Mouse (Mus musculus) forebrain, embryonic 12.5 days (tissue): ENCODE results near the gene Gm20388. TPM values are rescaled to one million over a fixed set of nuclear protein-coding genes. Genes with fewer than 3 reads are reported as not detected.
A peak's percentile ranks its signal among the peaks of the same experiment; 100 is the strongest.

Source experiments
- ATAC-seq: fragments of 200-750 bp; cut with Nextera tagmentation; 2 replicates; pipeline ENCODE4 v1.8.0; 2017; ENCODE audit warnings: moderate TSS enrichment; ENCODE audit not compliant: low FRiP score
- H3K27ac ChIP-seq: fragments of 300-500 bp; sonication (generic); 2 replicates; pipeline ENCODE4 v1.5.1; 2016; ENCODE audit warnings: mild to moderate bottlenecking
- H3K27me3 ChIP-seq: fragments of 300-500 bp; sonication (generic); 2 replicates; pipeline ENCODE4 v1.6.1; 2016; ENCODE audit warnings: mild to moderate bottlenecking
- H3K36me3 ChIP-seq: fragments of 300-500 bp; sonication (generic); replicated peaks from 2 replicates; pipeline ENCODE4 v1.6.1; 2016; ENCODE audit warnings: mild to moderate bottlenecking
- H3K4me1 ChIP-seq: fragments of 300-500 bp; sonication (generic); 2 replicates; pipeline ENCODE4 v1.6.1; 2016
- H3K4me2 ChIP-seq: fragments of 300-500 bp; sonication (generic); 2 replicates; pipeline ENCODE4 v1.6.1; 2016; ENCODE audit warnings: mild to moderate bottlenecking, moderate library complexity
- H3K4me3 ChIP-seq: fragments of 300-500 bp; sonication (generic); replicated peaks from 2 replicates; pipeline ENCODE4 v1.5.1; 2016; ENCODE audit warnings: mild to moderate bottlenecking
- H3K9ac ChIP-seq: fragments of 300-500 bp; sonication (generic); 2 replicates; pipeline ENCODE4 v1.6.1; 2016; ENCODE audit warnings: mild to moderate bottlenecking
- H3K9me3 ChIP-seq: fragments of 300-500 bp; sonication (generic); 2 replicates; pipeline ENCODE4 v1.6.1; 2016
- WGBS: fragments of 180-500 bp; shearing (Covaris S2); methylation state at CpG from one replicate; pipeline ENCODE4 v1.1.7; 2016; 5-methylcytosine and 5-hydroxymethylcytosine counted together
- polyA plus RNA-seq: library from polyadenylated mRNA; unstranded; fragments of >200 nt; fragmentation: Nextera tagmentation; extraction: Ambion mirVana; gene quantifications from 2 replicates; pipeline ENCODE4 v1.2.1, GENCODE M21; 2016

The Gm20388 gene
- polyA plus RNA-seq, 1 experiment from 2014 or later, result not detected

GRCm38 (mm10) chr8:122423659-122424058 is 2513.0 kb downstream of the Gm20388 start:
- Histone ChIP-seq H3K36me3 (peaks cover 6% of the 10 kb centered on the region), H3K9me3 (no peaks in the 10 kb centered on the region), H3K4me3 (no peak overlapping the region), H3K4me1 (no peaks in the 10 kb centered on the region; the same call in 1 of the 2 replicates), H3K9ac (no peak overlapping the region), H3K27ac (no peak overlapping the region), H3K27me3 (no peaks in the 10 kb centered on the region), H3K4me2 (no peak overlapping the region)
- no peak for ATAC-seq
- 66% methylated on average over 5 of the region's 5 CpGs for WGBS

- no peaks in the 10 kb centered on the region for H3K4me1 ChIP-seq
- no peak overlapping the region for H3K4me2 ChIP-seq
- WGBS, result 81% methylated on average over 9 of the region's 9 CpGs
- no peaks in the 10 kb centered on the region; the same call in 1 of the 2 replicates for H3K36me3 ChIP-seq
- no peaks in the 10 kb centered on the region for H3K27me3 ChIP-seq
- no peak for ATAC-seq
- no peak overlapping the region for H3K27ac ChIP-seq
- H3K9me3 ChIP-seq, result no peaks in the 10 kb centered on the region
- no peak overlapping the region for H3K4me3 ChIP-seq
- no peak overlapping the region for H3K9ac ChIP-seq
Measured at GRCm38 (mm10) chr8:122426145-122426544, 2515.5 kb downstream of the Gm20388 start.

- Histone ChIP-seq H3K36me3 (no peaks in the 10 kb centered on the region; the same call in 1 of the 2 replicates), H3K9ac (no peak overlapping the region), H3K4me3 (no peak overlapping the region), H3K4me1 (peaks cover 11% of the 10 kb centered on the region), H3K9me3 (no peaks in the 10 kb centered on the region), H3K27me3 (peaks cover 10% of the 10 kb centered on the region; the same call in 1 of the 2 replicates), H3K27ac (no peak overlapping the region), H3K4me2 (no peak overlapping the region)
- ATAC-seq, result no peak
- 91% methylated on average over 7 of the region's 7 CpGs for WGBS
Measured at GRCm38 (mm10) chr8:122427607-122428006, 2517.0 kb downstream of the Gm20388 start.

- Histone ChIP-seq H3K4me2 (no peak overlapping the region), H3K4me1 (peaks cover 16% of the 10 kb centered on the region), H3K36me3 (no peaks in the 10 kb centered on the region; the same call in 1 of the 2 replicates), H3K9ac (no peak overlapping the region), H3K27ac (no peak overlapping the region), H3K9me3 (no peaks in the 10 kb centered on the region), H3K27me3 (peaks cover 13% of the 10 kb centered on the region; the same call in 1 of the 2 replicates), H3K4me3 (no peak overlapping the region)
- no peak for ATAC-seq
- WGBS, result 94% methylated on average over 9 of the region's 9 CpGs
Measured at GRCm38 (mm10) chr8:122428163-122428562, 2517.5 kb downstream of the Gm20388 start.

- peaks cover 18% of the 10 kb centered on the region for H3K4me1 ChIP-seq
- no peak overlapping the region for H3K9ac ChIP-seq
- 90% methylated on average over 10 of the region's 10 CpGs for WGBS
- no peaks in the 10 kb centered on the region for H3K9me3 ChIP-seq
- H3K4me3 ChIP-seq, result no peak overlapping the region
- ATAC-seq, result no peak
- no peak overlapping the region for H3K4me2 ChIP-seq
- no peak overlapping the region for H3K27ac ChIP-seq
- H3K36me3 ChIP-seq, result peaks cover 14% of the 10 kb centered on the region
- H3K27me3 ChIP-seq, result peaks cover 13% of the 10 kb centered on the region; the same call in 1 of the 2 replicates
Measured at GRCm38 (mm10) chr8:122430058-122430636, 2519.5 kb downstream of the Gm20388 start.

- Histone ChIP-seq H3K27me3 (peaks cover 13% of the 10 kb centered on the region; the same call in 1 of the 2 replicates), H3K9ac (no peak overlapping the region), H3K4me2 (no peak overlapping the region), H3K36me3 (peaks cover 19% of the 10 kb centered on the region), H3K9me3 (peaks cover 4% of the 10 kb centered on the region; the same call in 1 of the 2 replicates), H3K27ac (no peak overlapping the region), H3K4me3 (no peak overlapping the region), H3K4me1 (peaks cover 18% of the 10 kb centered on the region)
- WGBS, result 77% methylated on average over 3 of the region's 3 CpGs
- no peak for ATAC-seq
Measured at GRCm38 (mm10) chr8:122430646-122431045, 2520.0 kb downstream of the Gm20388 start.

- WGBS, result 38% methylated on average over 18 of the region's 18 CpGs
- Histone ChIP-seq H3K4me3 (peak overlapping the region; percentile 42), H3K4me2 (peak overlapping the region; percentile 76), H3K27me3 (peaks cover 13% of the 10 kb centered on the region; the same call in 1 of the 2 replicates), H3K36me3 (peaks cover 31% of the 10 kb centered on the region), H3K27ac (no peak overlapping the region), H3K9ac (peak overlapping the region; percentile 64), H3K4me1 (peaks cover 18% of the 10 kb centered on the region), H3K9me3 (peaks cover 4% of the 10 kb centered on the region; the same call in 1 of the 2 replicates)
- ATAC-seq, result no peak
Measured at GRCm38 (mm10) chr8:122431694-122432442, 2521.2 kb downstream of the Gm20388 start.

- H3K27ac ChIP-seq, result no peak within 1 kb of the TSS
- ATAC-seq, result peak; percentile 76
- H3K4me3 ChIP-seq, result peak within 1 kb of the TSS; percentile 42
- H3K27me3 ChIP-seq, result peaks cover 13% of the 10 kb centered on the region; the same call in 1 of the 2 replicates
- 5% methylated on average over 43 of the region's 45 CpGs for WGBS
- H3K36me3 ChIP-seq, result peaks cover 39% of the 10 kb centered on the region
- H3K9me3 ChIP-seq, result peaks cover 4% of the 10 kb centered on the region; the same call in 1 of the 2 replicates
- H3K4me1 ChIP-seq, result peaks cover 18% of the 10 kb centered on the region
- peak within 1 kb of the TSS; percentile 64 for H3K9ac ChIP-seq
- peak within 1 kb of the TSS; percentile 76 for H3K4me2 ChIP-seq
Measured at GRCm38 (mm10) chr8:122432443-122433268, 2522.0 kb downstream of the Gm20388 start, which contains the start of gene Cyba. Gene Cyba, minus strand, starts transcription at chr8:122432930.

- Histone ChIP-seq H3K4me2 (peak overlapping the region; percentile 76), H3K9me3 (peaks cover 4% of the 10 kb centered on the region; the same call in 1 of the 2 replicates), H3K9ac (peak overlapping the region; percentile 64; the same call in 1 of the 2 replicates), H3K27ac (no peak overlapping the region), H3K4me3 (no peak overlapping the region), H3K36me3 (peaks cover 47% of the 10 kb centered on the region), H3K27me3 (peaks cover 13% of the 10 kb centered on the region; the same call in 1 of the 2 replicates), H3K4me1 (peaks cover 18% of the 10 kb centered on the region)
- no peak; the same call in 1 of the 2 replicates for ATAC-seq
- 74% methylated on average over 11 of the region's 11 CpGs for WGBS
Measured at GRCm38 (mm10) chr8:122433269-122433905, 2522.7 kb downstream of the Gm20388 start.

- Histone ChIP-seq H3K27me3 (peaks cover 13% of the 10 kb centered on the region; the same call in 1 of the 2 replicates), H3K27ac (no peak overlapping the region), H3K36me3 (peaks cover 62% of the 10 kb centered on the region), H3K4me2 (no peak overlapping the region), H3K4me3 (no peak overlapping the region), H3K9ac (no peak overlapping the region), H3K4me1 (peaks cover 18% of the 10 kb centered on the region), H3K9me3 (peaks cover 4% of the 10 kb centered on the region; the same call in 1 of the 2 replicates)
- no peak for ATAC-seq
- WGBS, result 89% methylated on average over 6 of the region's 6 CpGs
Measured at GRCm38 (mm10) chr8:122435375-122435774, 2524.7 kb downstream of the Gm20388 start.

- Histone ChIP-seq H3K27ac (no peak overlapping the region), H3K9ac (no peak overlapping the region), H3K4me1 (peaks cover 18% of the 10 kb centered on the region), H3K4me2 (no peak overlapping the region), H3K4me3 (no peak overlapping the region), H3K9me3 (peaks cover 4% of the 10 kb centered on the region; the same call in 1 of the 2 replicates), H3K27me3 (peaks cover 13% of the 10 kb centered on the region; the same call in 1 of the 2 replicates), H3K36me3 (peaks cover 62% of the 10 kb centered on the region)
- 96% methylated on average over 9 of the region's 9 CpGs for WGBS
- ATAC-seq, result no peak
Measured at GRCm38 (mm10) chr8:122436146-122436545, 2525.5 kb downstream of the Gm20388 start.
